Mouse (Mus musculus) hindbrain, embryonic 13.5 days (tissue): ENCODE data around the gene Tes. TPM values are rescaled to one million over a fixed set of nuclear protein-coding genes. Genes with fewer than 3 reads are reported as not detected.

Experiments
- ATAC-seq: fragments of 200-750 bp; cut with Nextera tagmentation; 2 replicates; pipeline ENCODE4 v1.8.0; 2017; ENCODE audit warnings: moderate TSS enrichment; ENCODE audit not compliant: low FRiP score
- H3K27ac ChIP-seq: fragments of 300-500 bp; sonication (generic); 2 replicates; pipeline ENCODE4 v1.5.1; 2015; ENCODE audit warnings: inconsistent platforms, mild to moderate bottlenecking, moderate library complexity
- H3K27me3 ChIP-seq: fragments of 300-500 bp; sonication (generic); 2 replicates; pipeline ENCODE4 v1.6.1; 2015; ENCODE audit warnings: mild to moderate bottlenecking, inconsistent platforms
- H3K36me3 ChIP-seq: fragments of 300-500 bp; sonication (generic); 2 replicates; pipeline ENCODE4 v1.6.1; 2015; ENCODE audit warnings: mild to moderate bottlenecking, inconsistent platforms
- H3K4me1 ChIP-seq: fragments of 300-500 bp; sonication (generic); replicated peaks from 2 replicates; pipeline ENCODE4 v1.6.1; 2015; ENCODE audit warnings: inconsistent platforms
- H3K4me2 ChIP-seq: fragments of 300-500 bp; sonication (generic); 2 replicates; pipeline ENCODE4 v1.6.1; 2015; ENCODE audit warnings: inconsistent platforms, mild to moderate bottlenecking, moderate library complexity
- H3K4me3 ChIP-seq: fragments of 300-500 bp; sonication (generic); 2 replicates; pipeline ENCODE4 v1.5.1; 2015; ENCODE audit warnings: mild to moderate bottlenecking, inconsistent platforms
- H3K9ac ChIP-seq: fragments of 300-500 bp; sonication (generic); 2 replicates; pipeline ENCODE4 v1.6.1; 2015; ENCODE audit warnings: mild to moderate bottlenecking, inconsistent platforms
- H3K9me3 ChIP-seq: fragments of 300-500 bp; sonication (generic); 2 replicates; pipeline ENCODE4 v1.6.1; 2016; ENCODE audit warnings: inconsistent platforms
- WGBS: fragments of 180-500 bp; shearing (Covaris S2); methylation state at CpG from one replicate; pipeline ENCODE4 v1.1.7; 2015; 5-methylcytosine and 5-hydroxymethylcytosine counted together
- polyA plus RNA-seq: library from polyadenylated mRNA; unstranded; fragments of >200 nt; fragmentation: Nextera tagmentation; extraction: Ambion mirVana; gene quantifications from 2 replicates; pipeline ENCODE4 v1.2.1, GENCODE M21; 2015

Tes gene
- polyA plus RNA-seq, 1 experiment from 2014 or later: 55.7 TPM

DNA sequence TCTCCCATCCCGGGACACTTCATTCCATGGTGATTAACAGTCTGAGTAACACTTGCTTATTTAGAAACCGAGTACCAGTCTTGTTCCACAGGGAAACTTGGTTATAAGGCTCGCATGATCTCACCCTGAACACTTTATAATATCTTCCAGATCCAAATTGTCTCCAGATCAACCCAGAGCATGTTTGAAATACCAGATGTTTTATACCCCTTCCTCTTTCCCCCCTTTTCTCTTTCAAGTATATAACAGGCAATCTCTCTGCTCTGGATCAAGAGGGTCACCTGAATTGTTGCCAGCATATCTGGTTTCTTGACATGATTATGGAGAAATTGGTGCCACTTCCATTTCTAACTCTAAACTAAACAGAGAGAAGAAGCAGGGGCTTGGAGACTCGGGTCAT, 17.3 kb downstream of the Tes start:
- Histone ChIP-seq H3K27me3 (no peaks in the 10 kb centered on the region), H3K27ac (no peak overlapping the region), H3K4me1 (peaks cover 12% of the 10 kb centered on the region; the same call in 1 of the 2 replicates), H3K36me3 (no peaks in the 10 kb centered on the region), H3K4me3 (no peak overlapping the region), H3K9ac (no peak overlapping the region), H3K9me3 (no peaks in the 10 kb centered on the region), H3K4me2 (no peak overlapping the region)
- 80% methylated on average over 4 of the region's 4 CpGs for WGBS
- ATAC-seq: no peak

DNA sequence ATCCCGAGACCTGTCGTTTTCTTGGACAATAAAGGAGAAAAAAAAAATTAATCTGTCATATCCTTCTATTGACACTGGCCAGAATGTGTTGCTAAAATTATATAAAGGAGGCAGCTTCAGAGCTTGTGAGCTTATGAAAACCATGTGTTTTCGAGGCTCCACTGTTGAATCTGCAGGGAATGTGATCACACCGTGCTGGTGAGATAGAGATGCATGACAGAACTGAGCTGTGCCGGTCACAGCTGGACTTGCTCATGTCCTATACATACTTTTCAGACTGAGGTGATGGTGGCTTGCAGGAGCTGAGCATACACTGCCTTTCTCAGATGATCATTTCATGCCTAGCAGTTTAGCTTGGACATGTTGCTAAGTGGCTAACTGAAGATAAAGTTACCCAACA, 17.9 kb downstream of the Tes start:
- Histone ChIP-seq H3K27me3 (no peaks in the 10 kb centered on the region), H3K9ac (no peak overlapping the region), H3K27ac (no peak overlapping the region), H3K4me1 (peaks cover 6% of the 10 kb centered on the region; the same call in 1 of the 2 replicates), H3K4me3 (no peak overlapping the region), H3K9me3 (no peaks in the 10 kb centered on the region), H3K36me3 (no peaks in the 10 kb centered on the region), H3K4me2 (no peak overlapping the region)
- no peak for ATAC-seq
- 85% methylated on average over 5 of the region's 5 CpGs for WGBS

DNA sequence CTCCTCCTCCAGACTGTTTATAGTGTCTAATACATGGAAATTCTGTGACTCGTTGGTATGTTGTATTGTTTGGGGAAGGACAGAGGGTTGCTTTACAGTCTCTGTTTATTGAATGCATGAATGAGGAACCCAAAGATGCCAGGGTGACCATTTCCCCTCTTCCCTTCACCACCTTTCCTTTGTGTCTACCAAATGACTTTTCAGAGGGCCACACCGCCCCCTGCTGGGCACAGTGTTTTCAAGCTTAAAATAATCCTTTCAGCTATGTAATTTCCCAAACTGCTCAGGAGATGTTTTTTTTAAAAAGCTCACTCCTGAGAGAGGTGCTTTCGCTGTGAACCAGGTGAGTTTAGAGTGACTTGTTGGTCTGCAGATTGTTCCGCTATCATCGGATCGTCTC, 22.5 kb downstream of the Tes start:
- Histone ChIP-seq H3K4me2 (no peak overlapping the region), H3K36me3 (peaks cover 7% of the 10 kb centered on the region), H3K27me3 (no peaks in the 10 kb centered on the region), H3K27ac (no peak overlapping the region), H3K9ac (no peak overlapping the region), H3K4me1 (no peaks in the 10 kb centered on the region), H3K9me3 (no peaks in the 10 kb centered on the region), H3K4me3 (no peak overlapping the region)
- WGBS: 69% methylated on average over 6 of the region's 6 CpGs
- no peak for ATAC-seq

DNA sequence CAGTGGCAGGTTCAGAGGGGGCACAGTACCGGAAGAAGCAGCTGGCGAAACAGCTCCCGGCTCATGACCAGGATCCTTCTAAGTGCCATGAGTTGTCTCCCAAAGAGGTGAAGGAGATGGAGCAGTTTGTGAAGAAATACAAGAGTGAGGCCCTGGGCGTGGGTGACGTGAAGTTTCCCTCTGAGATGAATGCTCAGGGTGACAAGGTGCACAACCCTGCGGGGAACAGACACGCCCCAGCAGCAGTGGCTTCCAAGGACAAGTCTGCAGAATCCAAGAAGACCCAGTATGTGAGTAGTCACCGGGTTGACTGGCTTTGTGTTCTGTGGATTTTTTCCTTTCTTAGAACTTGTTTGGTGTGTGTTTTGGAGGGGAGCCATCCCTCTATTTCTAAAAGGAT, 32.4 kb downstream of the Tes start:
- WGBS: 87% methylated on average over 8 of the region's 8 CpGs

DNA sequence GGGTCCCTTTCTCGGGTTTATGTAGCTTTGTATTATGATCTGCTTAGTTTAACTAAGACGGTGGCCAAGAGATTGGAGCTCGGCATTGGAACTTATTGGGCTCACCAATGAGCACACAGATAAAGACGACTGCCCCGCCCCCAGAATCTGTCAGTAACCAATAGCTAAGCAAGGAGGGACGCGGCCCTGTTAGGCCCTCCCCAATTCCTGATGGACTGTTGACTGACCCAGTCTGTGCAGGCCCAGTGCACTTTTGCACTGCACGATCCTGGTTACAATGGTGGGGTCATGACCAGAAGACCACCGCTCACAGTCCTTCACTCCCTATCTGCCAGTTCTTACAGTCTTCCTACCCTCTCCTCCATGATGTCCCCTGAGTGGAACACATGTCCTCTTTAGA, 33.6 kb downstream of the Tes start:
- Histone ChIP-seq H3K4me3 (no peak overlapping the region), H3K27ac (no peak overlapping the region), H3K9ac (no peak overlapping the region), H3K27me3 (no peaks in the 10 kb centered on the region), H3K4me2 (no peak overlapping the region), H3K36me3 (peaks cover 41% of the 10 kb centered on the region), H3K4me1 (no peaks in the 10 kb centered on the region), H3K9me3 (no peaks in the 10 kb centered on the region)
- WGBS: 93% methylated on average over 9 of the region's 9 CpGs
- ATAC-seq: 0 out of 2 replicates have a peak, but pooled peaks have one; percentile 36

More for the DNA sequence above, 32.4 kb downstream of the Tes start:
- Histone ChIP-seq H3K4me2 (no peak overlapping the region), H3K4me1 (0 out of 2 replicates have a peak, but pooled peaks cover 4% of the 10 kb centered on the region), H3K9ac (no peak overlapping the region), H3K27me3 (no peaks in the 10 kb centered on the region), H3K36me3 (peaks cover 37% of the 10 kb centered on the region), H3K27ac (no peak overlapping the region), H3K4me3 (no peak overlapping the region), H3K9me3 (no peaks in the 10 kb centered on the region)
- ATAC-seq: no peak

DNA sequence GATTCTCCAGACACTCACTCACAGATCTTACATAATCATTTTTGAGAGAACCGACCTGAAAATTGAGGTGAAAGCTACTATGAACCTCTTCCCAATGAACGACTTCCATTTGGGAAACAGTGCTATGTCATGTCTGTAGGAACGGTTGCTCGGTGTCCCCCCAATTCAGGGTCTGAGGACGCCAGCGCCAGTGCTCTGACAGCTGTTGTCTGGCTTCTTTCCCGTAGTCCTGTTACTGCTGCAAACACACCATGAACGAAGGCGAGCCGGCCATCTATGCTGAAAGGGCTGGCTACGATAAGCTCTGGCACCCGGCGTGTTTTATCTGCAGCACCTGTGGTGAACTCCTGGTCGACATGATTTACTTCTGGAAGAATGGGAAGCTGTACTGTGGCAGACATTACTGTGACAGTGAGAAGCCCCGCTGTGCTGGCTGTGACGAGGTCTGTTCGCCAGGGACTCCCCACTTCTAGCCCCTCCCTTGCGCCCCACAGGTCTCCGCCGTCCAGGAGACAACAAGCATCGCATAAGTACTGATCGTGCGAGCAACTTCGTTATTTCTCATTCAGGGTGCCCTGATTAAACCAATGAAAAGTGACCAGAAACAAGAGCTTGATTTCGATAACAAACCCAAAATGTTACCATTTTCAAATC, 34.7 kb downstream of the Tes start:
- no peaks in the 10 kb centered on the region for H3K4me1 ChIP-seq
- H3K9me3 ChIP-seq: no peaks in the 10 kb centered on the region
- H3K4me3 ChIP-seq: no peak overlapping the region
- no peak overlapping the region for H3K9ac ChIP-seq
- peaks cover 46% of the 10 kb centered on the region for H3K36me3 ChIP-seq
- H3K4me2 ChIP-seq: no peak overlapping the region
- no peaks in the 10 kb centered on the region for H3K27me3 ChIP-seq
- no peak for ATAC-seq
- no peak overlapping the region for H3K27ac ChIP-seq
- 81% methylated on average over 25 of the region's 25 CpGs for WGBS

DNA sequence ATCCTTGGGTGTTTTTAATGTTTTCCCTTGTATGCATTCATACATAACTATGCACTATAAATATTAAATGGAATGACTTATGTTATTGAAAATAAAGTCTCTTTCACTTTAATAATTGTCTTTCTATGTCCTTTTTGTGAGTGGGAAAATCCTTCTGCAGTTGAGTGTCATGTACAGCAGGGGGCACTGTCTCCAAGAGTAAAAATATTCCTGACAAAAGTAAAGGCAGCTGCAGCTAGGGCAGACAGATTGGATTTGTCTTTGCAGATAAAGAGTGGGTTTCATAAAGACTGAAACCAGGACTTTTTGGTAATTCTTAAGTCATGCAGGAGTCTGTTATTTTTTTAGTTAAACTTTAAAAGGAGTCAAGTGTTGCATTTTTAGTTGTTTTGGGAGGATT, 40.8 kb downstream of the Tes start:
- ATAC-seq: no peak
- no peaks in the 10 kb centered on the region for H3K27me3 ChIP-seq
- no peaks in the 10 kb centered on the region for H3K4me1 ChIP-seq
- no peak overlapping the region for H3K4me3 ChIP-seq
- no peaks in the 10 kb centered on the region for H3K9me3 ChIP-seq
- peaks cover 23% of the 10 kb centered on the region for H3K36me3 ChIP-seq
- no peak overlapping the region for H3K27ac ChIP-seq
- H3K4me2 ChIP-seq: no peak overlapping the region
- no peak overlapping the region for H3K9ac ChIP-seq

DNA sequence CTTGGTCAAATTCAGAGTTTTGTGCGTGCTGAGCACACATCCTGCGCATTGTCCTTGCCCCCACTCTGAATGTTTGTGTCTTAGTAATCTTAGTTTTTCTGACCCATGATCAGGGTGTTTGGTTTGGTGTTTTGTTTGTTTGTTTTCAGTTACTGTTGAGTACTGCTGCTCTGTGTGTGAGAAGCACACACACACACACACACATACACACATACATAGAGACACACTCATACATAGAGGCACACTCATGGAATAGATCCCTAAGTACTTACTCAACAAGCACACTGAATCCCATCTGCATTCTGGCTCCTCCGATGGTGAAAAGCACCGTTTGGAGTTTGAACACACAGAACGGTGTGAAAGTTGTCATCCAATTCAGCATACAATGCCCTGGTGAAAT, 41.5 kb downstream of the Tes start:
- 97% methylated on average over 5 of the region's 5 CpGs for WGBS

DNA sequence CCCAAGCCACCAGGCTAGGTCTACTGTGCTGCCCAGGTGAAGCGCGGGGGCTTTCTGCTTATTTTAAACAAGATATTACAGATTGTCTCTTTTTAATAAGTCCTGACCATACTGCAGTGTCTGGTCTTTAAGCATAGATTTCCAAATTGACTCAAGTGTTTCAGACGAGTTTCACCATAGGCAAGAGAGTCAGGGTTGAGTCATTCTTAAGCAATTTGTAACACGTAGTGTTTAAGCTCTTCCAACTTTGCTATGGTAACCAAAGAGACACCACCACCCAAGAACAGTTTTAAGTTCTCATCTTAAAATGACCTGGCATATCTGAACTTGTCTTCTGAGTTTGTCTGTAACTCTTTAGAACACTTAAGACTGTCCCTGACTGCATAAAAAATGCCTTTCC, 44.3 kb downstream of the Tes start:
- Histone ChIP-seq H3K27ac (no peak overlapping the region), H3K9me3 (no peaks in the 10 kb centered on the region), H3K4me2 (no peak overlapping the region), H3K9ac (no peak overlapping the region), H3K36me3 (peaks cover 7% of the 10 kb centered on the region), H3K4me3 (no peak overlapping the region), H3K4me1 (no peaks in the 10 kb centered on the region), H3K27me3 (no peaks in the 10 kb centered on the region)
- no peak for ATAC-seq
- 86% methylated on average over 4 of the region's 4 CpGs for WGBS

More for the DNA sequence above, 41.5 kb downstream of the Tes start:
- no peaks in the 10 kb centered on the region for H3K27me3 ChIP-seq
- H3K27ac ChIP-seq: no peak overlapping the region
- H3K9ac ChIP-seq: no peak overlapping the region
- H3K4me1 ChIP-seq: no peaks in the 10 kb centered on the region
- peaks cover 15% of the 10 kb centered on the region for H3K36me3 ChIP-seq
- ATAC-seq: peak; percentile 54; the same call in 1 of the 2 replicates
- H3K4me3 ChIP-seq: no peak overlapping the region
- no peaks in the 10 kb centered on the region for H3K9me3 ChIP-seq
- H3K4me2 ChIP-seq: no peak overlapping the region

DNA sequence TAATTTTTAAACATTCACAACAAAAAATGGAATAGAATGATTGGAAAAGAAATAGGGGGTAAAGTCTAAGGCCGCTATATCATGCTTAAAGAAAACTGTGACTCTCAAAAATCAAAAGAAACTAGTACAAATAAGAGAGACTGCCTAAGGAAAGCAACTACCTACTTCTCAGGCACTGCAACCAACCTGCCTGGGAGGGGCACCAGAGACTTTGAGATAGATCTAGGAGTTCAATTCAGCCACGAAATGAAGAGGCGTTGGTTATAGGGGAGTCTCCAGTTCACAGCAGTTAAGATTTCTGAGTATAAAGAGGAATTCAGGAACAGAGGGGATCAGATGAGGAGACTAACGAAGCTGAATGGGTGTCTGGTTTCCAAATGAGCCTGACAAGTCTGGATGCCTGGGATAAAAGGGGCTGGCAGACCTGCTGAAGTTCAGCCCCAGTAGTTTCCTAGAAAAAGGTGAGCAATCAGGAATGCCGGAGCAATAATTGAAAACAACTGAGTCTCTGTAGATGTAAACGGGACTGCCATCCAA, 45.7 kb downstream of the Tes start:
- no peaks in the 10 kb centered on the region for H3K4me1 ChIP-seq
- H3K4me2 ChIP-seq: no peak overlapping the region
- no peak overlapping the region for H3K27ac ChIP-seq
- H3K27me3 ChIP-seq: no peaks in the 10 kb centered on the region
- no peak for ATAC-seq
- no peak overlapping the region for H3K4me3 ChIP-seq
- H3K9ac ChIP-seq: no peak overlapping the region
- 75% methylated on average over 6 of the region's 6 CpGs for WGBS
- H3K9me3 ChIP-seq: no peaks in the 10 kb centered on the region
- no peaks in the 10 kb centered on the region for H3K36me3 ChIP-seq

DNA sequence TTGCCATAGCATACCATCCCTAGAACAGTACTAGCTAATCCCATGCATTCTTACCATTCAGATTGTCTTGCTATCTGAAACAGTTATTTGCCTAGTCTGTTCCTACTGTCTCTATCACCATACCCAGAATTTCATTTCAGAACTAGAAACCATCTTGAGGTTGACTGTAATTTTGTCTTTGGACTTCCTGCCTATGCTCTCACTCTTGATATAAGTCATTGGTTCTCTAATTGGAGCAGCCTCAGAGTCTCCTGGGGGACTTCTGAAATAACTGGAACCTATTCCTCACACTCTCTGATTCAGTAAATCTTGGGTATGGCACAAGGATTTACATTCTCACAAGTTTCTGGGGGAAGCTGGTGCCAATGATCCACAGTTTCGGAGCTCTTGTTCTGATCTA, 47.1 kb downstream of the Tes start:
- ATAC-seq: no peak
- Histone ChIP-seq H3K27ac (no peak overlapping the region), H3K9me3 (no peaks in the 10 kb centered on the region), H3K27me3 (no peaks in the 10 kb centered on the region), H3K4me3 (no peak overlapping the region), H3K4me2 (no peak overlapping the region), H3K4me1 (no peaks in the 10 kb centered on the region), H3K36me3 (no peaks in the 10 kb centered on the region), H3K9ac (no peak overlapping the region)
- 94% methylated on average over 1 of the region's 1 CpGs for WGBS

DNA sequence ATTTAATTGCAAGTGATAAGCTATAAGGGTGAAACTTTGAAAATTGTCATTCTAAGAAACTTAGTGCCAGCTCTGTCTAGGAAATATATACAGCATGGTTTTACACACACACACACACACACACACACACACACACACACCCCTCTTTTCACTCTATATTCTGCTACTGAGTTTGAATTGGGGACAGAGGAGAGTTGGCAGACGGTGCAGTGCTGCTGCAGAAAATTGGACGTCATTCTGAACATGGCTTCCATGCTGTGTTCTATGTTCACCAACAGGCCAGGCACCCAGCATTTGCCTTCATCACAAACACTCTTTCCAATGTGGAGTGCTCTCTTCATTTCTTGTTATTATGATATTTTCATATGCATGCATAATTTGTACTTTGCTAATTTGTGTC, 48.0 kb downstream of the Tes start:
- no peak overlapping the region for H3K4me2 ChIP-seq
- H3K36me3 ChIP-seq: no peaks in the 10 kb centered on the region
- no peaks in the 10 kb centered on the region for H3K9me3 ChIP-seq
- 84% methylated on average over 2 of the region's 2 CpGs for WGBS
- H3K4me1 ChIP-seq: no peaks in the 10 kb centered on the region
- ATAC-seq: no peak
- no peaks in the 10 kb centered on the region for H3K27me3 ChIP-seq
- H3K9ac ChIP-seq: no peak overlapping the region
- no peak overlapping the region for H3K4me3 ChIP-seq
- H3K27ac ChIP-seq: no peak overlapping the region

DNA sequence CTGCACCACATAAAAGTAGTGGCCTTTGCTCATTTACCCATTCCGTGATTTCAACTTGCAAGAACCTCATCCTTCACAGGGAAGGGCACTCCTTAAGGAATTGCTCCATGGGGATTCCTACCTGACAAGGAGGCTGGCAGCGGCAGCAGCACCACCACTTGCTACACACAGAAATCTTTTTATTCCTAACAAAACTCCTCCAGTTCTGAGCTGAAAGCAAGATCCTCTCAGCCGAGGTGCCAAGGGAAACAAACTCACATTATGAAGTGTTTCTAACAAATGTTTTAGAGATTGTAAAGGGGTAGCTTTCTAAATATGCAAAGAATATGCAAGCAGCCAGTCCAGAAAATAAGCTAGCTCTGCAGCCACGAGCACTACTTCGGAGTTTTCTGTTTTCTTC, 49.6 kb downstream of the Tes start:
- Histone ChIP-seq H3K27me3 (no peaks in the 10 kb centered on the region), H3K9me3 (no peaks in the 10 kb centered on the region), H3K4me1 (no peaks in the 10 kb centered on the region), H3K27ac (no peak overlapping the region), H3K4me2 (no peak overlapping the region), H3K9ac (no peak overlapping the region), H3K36me3 (no peaks in the 10 kb centered on the region), H3K4me3 (no peak overlapping the region)
- WGBS: 76% methylated on average over 5 of the region's 5 CpGs
- no peak for ATAC-seq
